Mouse (Mus musculus): ENCODE measurements around the gene Crybb1. TPM values are rescaled to one million over a fixed set of nuclear protein-coding genes. Genes with fewer than 3 reads are reported as not detected.

Gene Crybb1
- polyA plus RNA-seq, 1 experiment from 2014 or later, result 0.22 TPM

GRCm38 (mm10) chr5:112244890-112245615, 10.6 kb upstream of the Crybb1 start:
- 0 out of 2 replicates have a peak, but pooled peaks cover 6% of the 10 kb centered on the region for H3K4me1 ChIP-seq (replicated peaks; ENCODE audit: control insufficient read depth, insufficient read depth, low read length)
- ATAC-seq, result no peak
- H3K27ac ChIP-seq (ENCODE audit: low read depth, low read length), result no peak overlapping the region
- H3K4me2 ChIP-seq (replicated peaks; ENCODE audit: low read depth), result no peak overlapping the region
- no peak overlapping the region for H3K4me3 ChIP-seq (ENCODE audit: low read depth, low read length)
- no peak overlapping the region for H3K9ac ChIP-seq (ENCODE audit: low read depth, low read length)
- WGBS, result 43% methylated on average over 8 of the region's 8 CpGs
- H3K36me3 ChIP-seq (ENCODE audit: control insufficient read depth, insufficient read depth), result no peaks in the 10 kb centered on the region
- H3K27me3 ChIP-seq (replicated peaks; ENCODE audit: control insufficient read depth, insufficient read depth, low read length), result no peaks in the 10 kb centered on the region
- no peaks in the 10 kb centered on the region for H3K9me3 ChIP-seq (ENCODE audit: control insufficient read depth)
- no peak for TF ChIP-seq CTCF (IDR thresholded peaks at IDR 0.05; ENCODE audit: low read depth)

GRCm38 (mm10) chr5:112247399-112247798, 8.2 kb upstream of the Crybb1 start:
- Histone ChIP-seq H3K36me3 (ENCODE audit: control insufficient read depth, insufficient read depth) (no peaks in the 10 kb centered on the region), H3K4me2 (replicated peaks; ENCODE audit: low read depth) (no peak overlapping the region), H3K9me3 (ENCODE audit: control insufficient read depth) (no peaks in the 10 kb centered on the region), H3K4me1 (replicated peaks; ENCODE audit: control insufficient read depth, insufficient read depth, low read length) (0 out of 2 replicates have a peak, but pooled peaks cover 6% of the 10 kb centered on the region), H3K9ac (ENCODE audit: low read depth, low read length) (no peak overlapping the region), H3K27ac (ENCODE audit: low read depth, low read length) (no peak overlapping the region), H3K27me3 (replicated peaks; ENCODE audit: control insufficient read depth, insufficient read depth, low read length) (no peaks in the 10 kb centered on the region), H3K4me3 (ENCODE audit: low read depth, low read length) (no peak overlapping the region)
- ATAC-seq, result no peak
- no peak for TF ChIP-seq CTCF (IDR thresholded peaks at IDR 0.05; ENCODE audit: low read depth)
- WGBS, result 31% methylated on average over 8 of the region's 8 CpGs

GRCm38 (mm10) chr5:112249106-112249505, 6.5 kb upstream of the Crybb1 start:
- H3K4me3 ChIP-seq (ENCODE audit: low read depth, low read length), result no peak overlapping the region
- no peaks in the 10 kb centered on the region for H3K9me3 ChIP-seq (ENCODE audit: control insufficient read depth)
- H3K27me3 ChIP-seq (replicated peaks; ENCODE audit: control insufficient read depth, insufficient read depth, low read length), result no peaks in the 10 kb centered on the region
- ATAC-seq, result no peak
- 73% methylated on average over 11 of the region's 11 CpGs for WGBS
- no peak for TF ChIP-seq CTCF (IDR thresholded peaks at IDR 0.05; ENCODE audit: low read depth)
- H3K4me1 ChIP-seq (replicated peaks; ENCODE audit: control insufficient read depth, insufficient read depth, low read length), result no peaks in the 10 kb centered on the region
- H3K27ac ChIP-seq (ENCODE audit: low read depth, low read length), result no peak overlapping the region
- H3K36me3 ChIP-seq (ENCODE audit: control insufficient read depth, insufficient read depth), result no peaks in the 10 kb centered on the region
- H3K4me2 ChIP-seq (replicated peaks; ENCODE audit: low read depth), result no peak overlapping the region
- no peak overlapping the region for H3K9ac ChIP-seq (ENCODE audit: low read depth, low read length)

GRCm38 (mm10) chr5:112252400-112252799, 3.2 kb upstream of the Crybb1 start, which contains the start of gene Cryba4:
Gene Cryba4, minus strand, starts transcription at chr5:112252518.
- Histone ChIP-seq H3K4me1 (replicated peaks; ENCODE audit: control insufficient read depth, insufficient read depth, low read length) (no peaks in the 10 kb centered on the region), H3K9ac (ENCODE audit: low read depth, low read length) (no peak within 1 kb of the TSS), H3K36me3 (ENCODE audit: control insufficient read depth, insufficient read depth) (no peaks in the 10 kb centered on the region), H3K4me2 (replicated peaks; ENCODE audit: low read depth) (no peak within 1 kb of the TSS), H3K27me3 (replicated peaks; ENCODE audit: control insufficient read depth, insufficient read depth, low read length) (no peaks in the 10 kb centered on the region), H3K27ac (ENCODE audit: low read depth, low read length) (no peak within 1 kb of the TSS), H3K9me3 (ENCODE audit: control insufficient read depth) (no peaks in the 10 kb centered on the region), H3K4me3 (ENCODE audit: low read depth, low read length) (no peak within 1 kb of the TSS)
- TF ChIP-seq CTCF (IDR thresholded peaks at IDR 0.05; ENCODE audit: low read depth), result no peak
- WGBS, result 53% methylated on average over 2 of the region's 2 CpGs
- ATAC-seq, result no peak

GRCm38 (mm10) chr5:112253169-112253568, 2.4 kb upstream of the Crybb1 start:
- Histone ChIP-seq H3K27me3 (replicated peaks; ENCODE audit: control insufficient read depth, insufficient read depth, low read length) (no peaks in the 10 kb centered on the region), H3K27ac (ENCODE audit: low read depth, low read length) (no peak overlapping the region), H3K4me2 (replicated peaks; ENCODE audit: low read depth) (no peak overlapping the region), H3K36me3 (ENCODE audit: control insufficient read depth, insufficient read depth) (no peaks in the 10 kb centered on the region), H3K9me3 (ENCODE audit: control insufficient read depth) (no peaks in the 10 kb centered on the region), H3K9ac (ENCODE audit: low read depth, low read length) (no peak overlapping the region), H3K4me1 (replicated peaks; ENCODE audit: control insufficient read depth, insufficient read depth, low read length) (no peaks in the 10 kb centered on the region), H3K4me3 (ENCODE audit: low read depth, low read length) (no peak overlapping the region)
- ATAC-seq, result no peak
- WGBS, result 44% methylated on average over 8 of the region's 8 CpGs
- TF ChIP-seq CTCF (IDR thresholded peaks at IDR 0.05; ENCODE audit: low read depth), result no peak

GRCm38 (mm10) chr5:112254282-112254806, 1.3 kb upstream of the Crybb1 start:
- 62% methylated on average over 7 of the region's 7 CpGs for WGBS

More at GRCm38 (mm10) chr5:112254282-112254806, 1.3 kb upstream of the Crybb1 start:
- Histone ChIP-seq H3K4me2 (replicated peaks; ENCODE audit: low read depth) (no peak overlapping the region), H3K27me3 (replicated peaks; ENCODE audit: control insufficient read depth, insufficient read depth, low read length) (no peaks in the 10 kb centered on the region), H3K27ac (ENCODE audit: low read depth, low read length) (no peak overlapping the region), H3K4me1 (replicated peaks; ENCODE audit: control insufficient read depth, insufficient read depth, low read length) (no peaks in the 10 kb centered on the region), H3K9ac (ENCODE audit: low read depth, low read length) (no peak overlapping the region), H3K4me3 (ENCODE audit: low read depth, low read length) (no peak overlapping the region), H3K9me3 (ENCODE audit: control insufficient read depth) (no peaks in the 10 kb centered on the region), H3K36me3 (ENCODE audit: control insufficient read depth, insufficient read depth) (no peaks in the 10 kb centered on the region)
- TF ChIP-seq CTCF (IDR thresholded peaks at IDR 0.05; ENCODE audit: low read depth), result no peak
- ATAC-seq, result no peak
